Mouse (Mus musculus) MEL (cell line): Measurements from ENCODE around the gene Ly9. TPM values are rescaled to one million over a fixed set of nuclear protein-coding genes. Genes with fewer than 3 reads are reported as not detected.

Experiments used
- DNase-seq: peaks from one replicate; pipeline ENCODE4 v3.0.0; 2011; ENCODE audit warnings: low read depth, low spot score
- H3K27ac ChIP-seq: 2 replicates; pipeline ENCODE4 v1.5.1; 2012; ENCODE audit warnings: low read depth, mild to moderate bottlenecking, control low read depth, low read length, moderate library complexity; ENCODE audit not compliant: control insufficient read depth
- H3K27me3 ChIP-seq, 2 experiments: fragments of 150-350 bp in 1 of 2; sonication (generic) in 1 of 2; 2 replicates each; pipeline ENCODE4 v1.6.1; 2012; ENCODE audit warnings: low read length in 2 of 2, mild to moderate bottlenecking in 2 of 2, improper control_type of control experiment in 1 of 2, moderate library complexity in 1 of 2; ENCODE audit not compliant: insufficient read depth in 2 of 2, control insufficient read depth in 1 of 2
- H3K36me3 ChIP-seq, 2 experiments: 2 replicates each; pipeline ENCODE4 v1.6.1; 2012 to 2014; ENCODE audit warnings: low read length in 2 of 2, improper control_type of control experiment in 1 of 2, inconsistent platforms in 1 of 2, mild to moderate bottlenecking in 1 of 2; ENCODE audit not compliant: insufficient read depth in 2 of 2, control insufficient read depth in 1 of 2
- H3K4me1 ChIP-seq, 2 experiments: fragments of 150-350 bp in 1 of 2; sonication (generic) in 1 of 2; 2 replicates each; pipeline ENCODE4 v1.6.1; 2012; ENCODE audit warnings: low read length in 2 of 2, improper control_type of control experiment in 1 of 2, mild to moderate bottlenecking in 1 of 2; ENCODE audit not compliant: insufficient read depth in 2 of 2, control insufficient read depth in 1 of 2
- H3K4me3 ChIP-seq, 2 experiments: fragments of 150-350 bp in 1 of 2; sonication (generic) in 1 of 2; 2 replicates each; pipeline ENCODE4 v1.5.1; 2012; ENCODE audit warnings: low read depth in 2 of 2, low read length in 2 of 2, mild to moderate bottlenecking in 2 of 2, moderate library complexity in 2 of 2, control low read depth in 1 of 2, improper control_type of control experiment in 1 of 2; ENCODE audit not compliant: control insufficient read depth in 1 of 2, insufficient read depth in 1 of 2
- H3K79me2 ChIP-seq: 2 replicates; pipeline ENCODE4 v1.6.1; 2012; ENCODE audit warnings: mild to moderate bottlenecking, low read length, moderate library complexity; ENCODE audit not compliant: control insufficient read depth, poor library complexity, insufficient read depth
- H3K9ac ChIP-seq: 2 replicates; pipeline ENCODE4 v1.6.1; 2012; ENCODE audit warnings: low read depth, mild to moderate bottlenecking, control low read depth, low read length, moderate library complexity; ENCODE audit not compliant: control insufficient read depth, poor library complexity, severe bottlenecking
- H3K9me3 ChIP-seq: fragments of 150-350 bp; sonication (generic); replicated peaks from 2 replicates; pipeline ENCODE4 v1.6.1; 2012; ENCODE audit warnings: mild to moderate bottlenecking, low read length, improper control_type of control experiment, moderate library complexity; ENCODE audit not compliant: insufficient read depth
- BHLHE40 ChIP-seq: IDR thresholded peaks from 2 replicates; pipeline ENCODE4 v1.6.1; 2012; ENCODE audit warnings: low read depth, mild to moderate bottlenecking, inconsistent platforms, low read length, improper control_type of control experiment, borderline replicate concordance
- CHD2 ChIP-seq: IDR thresholded peaks from 2 replicates; pipeline ENCODE4 v1.6.1; 2011; ENCODE audit warnings: low read length, improper control_type of control experiment
- CTCF ChIP-seq, 3 experiments: IDR thresholded peaks in 2 of 3; conservative IDR thresholded peaks in 1 of 3; 2 replicates each; pipeline ENCODE4 v1.5.1; 2011 to 2012; ENCODE audit warnings: low read length in 3 of 3, low read depth in 2 of 3, mild to moderate bottlenecking in 2 of 3, improper control_type of control experiment in 1 of 3, inconsistent platforms in 1 of 3, mixed read lengths in 1 of 3, moderate library complexity in 1 of 3; ENCODE audit not compliant: control insufficient read depth in 1 of 3, insufficient read depth in 1 of 3, poor library complexity in 1 of 3, severe bottlenecking in 1 of 3
- ELF1 ChIP-seq: IDR thresholded peaks from 2 replicates; pipeline ENCODE4 v1.6.1; 2014; ENCODE audit warnings: low read depth, mild to moderate bottlenecking, inconsistent platforms, low read length, improper control_type of control experiment, moderate library complexity
- EP300 ChIP-seq, 2 experiments: IDR thresholded peaks; 2 replicates each; pipeline ENCODE4 v1.6.1; 2011; ENCODE audit warnings: improper control_type of control experiment in 2 of 2, low read length in 2 of 2, low read depth in 1 of 2, mild to moderate bottlenecking in 1 of 2
- HCFC1 ChIP-seq: IDR thresholded peaks from 2 replicates; pipeline ENCODE4 v1.6.1; 2012; ENCODE audit warnings: low read depth, mild to moderate bottlenecking, inconsistent platforms, low read length, improper control_type of control experiment, moderate library complexity
- JUND ChIP-seq: IDR thresholded peaks from 2 replicates; pipeline ENCODE4 v1.6.1; 2011; ENCODE audit warnings: low read depth, mild to moderate bottlenecking, improper control_type of control experiment, low read length
- KAT2A ChIP-seq: conservative IDR thresholded peaks from 2 replicates; pipeline ENCODE4 v1.6.1; 2012; ENCODE audit warnings: low read depth, low read length, improper control_type of control experiment, inconsistent platforms
- MAFK ChIP-seq: IDR thresholded peaks from 2 replicates; pipeline ENCODE4 v1.6.1; 2011; ENCODE audit warnings: low read depth, mild to moderate bottlenecking, low read length, improper control_type of control experiment, borderline replicate concordance
- MAX ChIP-seq: IDR thresholded peaks from 2 replicates; pipeline ENCODE4 v1.6.1; 2011; ENCODE audit warnings: low read length, improper control_type of control experiment
- MEF2A ChIP-seq: IDR thresholded peaks from 2 replicates; pipeline ENCODE4 v1.6.1; 2014; ENCODE audit warnings: low read depth, mild to moderate bottlenecking, inconsistent platforms, low read length, improper control_type of control experiment; ENCODE audit not compliant: poor library complexity, insufficient replicate concordance, severe bottlenecking; ENCODE audit errors: extremely low read depth
- POLR2A ChIP-seq, 2 experiments: IDR thresholded peaks; 2 replicates each; pipeline ENCODE4 v1.6.1; 2011 to 2012; ENCODE audit warnings: low read length in 2 of 2, mild to moderate bottlenecking in 2 of 2, control low read depth in 1 of 2, improper control_type of control experiment in 1 of 2, low read depth in 1 of 2, moderate library complexity in 1 of 2; ENCODE audit not compliant: control insufficient read depth in 1 of 2, insufficient read depth in 1 of 2, poor library complexity in 1 of 2
- POLR2AphosphoS2 ChIP-seq: IDR thresholded peaks from 2 replicates; pipeline ENCODE4 v1.6.1; 2011; ENCODE audit warnings: low read length, improper control_type of control experiment
- POLR2AphosphoS5 ChIP-seq: IDR thresholded peaks from 2 replicates; pipeline ENCODE4 v1.6.1; 2012; ENCODE audit warnings: low read depth, borderline replicate concordance, mild to moderate bottlenecking, inconsistent platforms, low read length, moderate library complexity, mixed read lengths
- RAD21 ChIP-seq: IDR thresholded peaks from 2 replicates; pipeline ENCODE4 v1.6.1; 2011; ENCODE audit warnings: mild to moderate bottlenecking, low read depth, low read length, improper control_type of control experiment
- SMC3 ChIP-seq: IDR thresholded peaks from 2 replicates; pipeline ENCODE4 v1.6.1; 2011; ENCODE audit warnings: low read depth, low read length, improper control_type of control experiment
- TBP ChIP-seq: IDR thresholded peaks from 2 replicates; pipeline ENCODE4 v1.8.0; 2011; ENCODE audit warnings: low read depth, low read length, improper control_type of control experiment
- ZC3H11A ChIP-seq: IDR thresholded peaks from 2 replicates; pipeline ENCODE4 v1.6.1; 2012; ENCODE audit warnings: low read depth, mild to moderate bottlenecking, inconsistent platforms, low read length, improper control_type of control experiment
- ZKSCAN1 ChIP-seq: IDR thresholded peaks from 2 replicates; pipeline ENCODE4 v1.6.1; 2012; ENCODE audit warnings: low read depth, mild to moderate bottlenecking, inconsistent platforms, low read length, improper control_type of control experiment, moderate library complexity
- ZMIZ1 ChIP-seq: IDR thresholded peaks from 2 replicates; pipeline ENCODE4 v1.6.1; 2012; ENCODE audit warnings: low read depth, mild to moderate bottlenecking, inconsistent platforms, low read length, improper control_type of control experiment, moderate library complexity
- ZNF384 ChIP-seq: IDR thresholded peaks from 2 replicates; pipeline ENCODE4 v1.6.1; 2012; ENCODE audit warnings: low read depth, mild to moderate bottlenecking, inconsistent platforms, low read length, improper control_type of control experiment
- polyA plus RNA-seq, 2 experiments: library from polyadenylated mRNA; stranded (reverse) in 1 of 2; unstranded in 1 of 2; fragments of >175 nt in 1 of 2; fragments of >200 nt in 1 of 2; gene quantifications; 2 replicates each; pipeline versions ENCODE4 v1.2.1 to v1.2.4; 2012; ENCODE audit warnings: low replicate concordance in 2 of 2, low read depth in 1 of 2; ENCODE audit not compliant: insufficient read length in 2 of 2, insufficient read depth in 1 of 2, missing spikeins in 1 of 2
- total RNA-seq: library from RNA; depleted of rRNA; stranded (reverse); fragments of 300-350 nt; gene quantifications from 2 replicates; pipeline ENCODE4 v1.2.3, GENCODE M21; 2012

Ly9 gene
- total and polyA plus RNA-seq, 3 experiments: 0.25 TPM; not detected in 2

DNA sequence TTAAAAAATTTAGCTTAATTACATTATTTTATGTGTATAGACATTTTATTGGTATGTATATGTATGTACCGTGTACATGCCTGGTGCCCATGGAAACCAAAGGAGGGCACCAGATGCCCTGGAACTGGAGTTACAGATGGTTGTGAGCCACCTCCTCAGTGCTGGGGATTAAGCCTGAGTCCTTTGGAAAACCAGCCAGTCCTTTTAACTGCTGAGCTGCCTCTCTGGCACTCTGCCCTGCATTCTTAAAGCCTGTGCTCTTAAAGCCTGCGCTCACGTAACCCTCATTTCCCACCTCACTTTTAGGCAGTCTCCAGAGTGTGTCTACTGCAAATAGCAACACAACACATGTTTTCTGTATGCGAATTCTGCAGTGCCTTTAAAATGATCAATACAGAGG, 23.7 kb upstream of the Ly9 start:
- no peak overlapping the region for H3K27ac ChIP-seq
- no peak for TF ChIP-seq SMC3
- TF ChIP-seq POLR2AphosphoS5: no peak
- TF ChIP-seq POLR2AphosphoS2: no peak
- no peak for TF ChIP-seq BHLHE40
- no peak for TF ChIP-seq MEF2A
- no peak for TF ChIP-seq KAT2A

DNA sequence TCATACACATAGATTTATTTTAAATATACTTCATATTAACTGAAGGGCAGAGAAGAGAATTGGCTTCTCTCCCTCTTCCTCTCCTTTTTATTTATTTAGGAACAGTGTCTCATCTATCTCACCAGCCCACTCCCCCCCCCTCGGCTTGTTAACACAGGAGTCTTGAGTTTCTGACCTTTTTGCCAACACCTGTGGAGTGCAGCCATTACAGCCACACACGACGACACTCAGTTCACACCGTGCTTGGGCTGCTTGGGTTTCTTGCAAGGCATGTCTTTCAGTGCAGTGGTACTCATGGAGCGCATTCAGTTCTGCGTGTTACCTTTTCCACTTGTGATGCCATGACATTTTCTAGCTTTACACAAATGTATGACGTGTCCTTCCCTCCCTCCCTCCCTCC, 22.8 kb upstream of the Ly9 start:
- Histone ChIP-seq H3K79me2 (no peaks in the 10 kb centered on the region), H3K4me1 (peaks cover 4% of the 10 kb centered on the region in 2 experiments; a peak in 3 of 4 replicates), H3K27me3 (no peaks in the 10 kb centered on the region), H3K4me3 (no peak overlapping the region), H3K36me3 (peaks cover 0 to 10% of the 10 kb centered on the region in 2 experiments; a peak in 2 of 4 replicates), H3K27ac (no peak overlapping the region), H3K9ac (no peak overlapping the region), H3K9me3 (no peaks in the 10 kb centered on the region)
- DNase-seq: no peak
- TF ChIP-seq ZMIZ1: no peak
- TF ChIP-seq CHD2: no peak

More for the DNA sequence above, 23.7 kb upstream of the Ly9 start:
- Histone ChIP-seq H3K4me3 (no peak overlapping the region), H3K36me3 (peaks cover 0 to 10% of the 10 kb centered on the region in 2 experiments; a peak in 2 of 4 replicates), H3K4me1 (peaks cover 4% of the 10 kb centered on the region in 2 experiments; a peak in 3 of 4 replicates), H3K79me2 (no peaks in the 10 kb centered on the region), H3K9ac (no peak overlapping the region), H3K9me3 (no peaks in the 10 kb centered on the region), H3K27me3 (no peaks in the 10 kb centered on the region; a peak in 1 of 4 replicates)
- no peak for DNase-seq

DNA sequence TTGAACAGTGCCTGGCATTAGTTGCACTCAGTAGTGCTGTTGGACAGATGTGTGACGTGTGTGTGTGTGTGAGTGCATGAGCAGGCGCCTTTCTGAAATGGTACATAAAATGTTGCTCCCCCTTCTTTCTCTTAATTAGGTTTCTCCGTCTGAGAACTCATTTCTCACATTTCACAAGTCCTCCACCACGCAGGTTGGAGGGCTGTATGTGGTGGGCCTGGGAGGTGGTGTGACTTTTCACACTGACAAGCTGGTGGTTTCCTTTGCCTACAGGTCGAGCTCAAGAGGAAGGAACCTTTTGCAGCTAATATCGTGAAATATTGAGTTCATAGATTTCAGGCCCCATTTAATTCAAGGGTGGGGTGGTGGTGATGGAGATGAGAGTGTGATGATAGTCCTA, 22.0 kb upstream of the Ly9 start:
- H3K9me3 ChIP-seq: no peaks in the 10 kb centered on the region
- peaks cover 0 to 10% of the 10 kb centered on the region in 2 experiments; a peak in 2 of 4 replicates for H3K36me3 ChIP-seq
- no peak overlapping the region for H3K9ac ChIP-seq
- peaks cover 4% of the 10 kb centered on the region in 2 experiments; a peak in 3 of 4 replicates for H3K4me1 ChIP-seq
- H3K27ac ChIP-seq: no peak overlapping the region
- H3K4me3 ChIP-seq: no peak overlapping the region
- TF ChIP-seq ZC3H11A: no peak
- no peak for TF ChIP-seq MEF2A
- TF ChIP-seq POLR2A (IDR thresholded peaks at IDR 0.05; ENCODE audit: control insufficient read depth in 1 of 2, insufficient read depth in 1 of 2, low read depth in 1 of 2, low read length in 2 of 2, poor library complexity in 1 of 2): no peak
- no peak for TF ChIP-seq JUND
- no peak for TF ChIP-seq ZMIZ1
- no peak for TF ChIP-seq HCFC1
- no peak for TF ChIP-seq CHD2
- TF ChIP-seq ZKSCAN1: no peak
- no peak for TF ChIP-seq ZNF384
- no peak for TF ChIP-seq TBP
- TF ChIP-seq BHLHE40: no peak
- TF ChIP-seq MAFK: no peak
- no peak for TF ChIP-seq ELF1
- no peak for TF ChIP-seq RAD21
- no peak for TF ChIP-seq CTCF (IDR thresholded peaks at IDR 0.05 in 2 of 3, conservative IDR thresholded peaks at IDR 0.05 in 1 of 3; ENCODE audit: control insufficient read depth in 1 of 3, insufficient read depth in 1 of 3, low read depth in 2 of 3, low read length in 3 of 3, poor library complexity in 1 of 3, severe bottlenecking in 1 of 3)
- TF ChIP-seq MAX: no peak
- no peak for TF ChIP-seq EP300 (IDR thresholded peaks at IDR 0.05; ENCODE audit: low read depth in 1 of 2, low read length in 2 of 2)
- TF ChIP-seq, all 39 proteins: peak for 0
- H3K27me3 ChIP-seq: no peaks in the 10 kb centered on the region
- DNase-seq: no peak
- H3K79me2 ChIP-seq: no peaks in the 10 kb centered on the region
